Mouse (Mus musculus): ENCODE results near the gene Ifngr1. TPM values are rescaled to one million over a fixed set of nuclear protein-coding genes. Genes with fewer than 3 reads are reported as not detected.
"Not testable (repeated sequence)": the region's sequence is repeated elsewhere in the genome, so short reads cannot be mapped to it uniquely, and the experiment has no call there.

Gene Ifngr1
- total and polyA plus RNA-seq, 2 experiments from 2014 or later = 38.6 to 40.1 TPM

DNA sequence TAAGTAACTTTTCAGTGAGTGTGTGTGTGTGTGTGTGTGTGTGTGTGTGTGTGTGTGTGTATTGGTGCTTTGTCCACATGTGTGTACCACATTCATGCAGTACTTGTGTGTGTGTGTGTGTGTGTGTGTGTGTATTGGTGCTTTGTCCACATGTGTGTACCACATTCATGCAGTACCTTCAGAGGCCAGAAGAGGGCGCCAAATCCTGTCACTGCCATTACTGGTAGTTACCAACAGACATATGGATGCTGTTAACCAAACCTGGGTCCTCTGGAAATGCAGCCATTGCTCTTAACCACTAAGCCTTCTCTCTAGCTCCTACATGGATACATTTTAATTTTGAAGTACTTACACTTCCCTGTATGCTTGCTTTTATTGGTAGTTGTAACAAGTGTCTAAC is 9.8 kb downstream of the Ifngr1 start:
- ATAC-seq (ENCODE audit: insufficient read depth, low read depth); H3K27me3 ChIP-seq (ENCODE audit: control insufficient read depth, insufficient read depth, low read length); H3K4me1 ChIP-seq (ENCODE audit: control insufficient read depth, insufficient read depth); H3K27ac ChIP-seq (ENCODE audit: low read depth); H3K9ac ChIP-seq (replicated peaks; ENCODE audit: low read depth, low read length); H3K4me2 ChIP-seq (ENCODE audit: low read depth, low read length); H3K4me3 ChIP-seq (ENCODE audit: low read depth, low read length); DNase-seq (ENCODE audit: low spot score); H3K9me3 ChIP-seq (replicated peaks; ENCODE audit: control insufficient read depth, low read length): not testable (repeated sequence)
- WGBS = 41% methylated on average over 1 of the region's 1 CpGs
- H3K36me3 ChIP-seq (replicated peaks; ENCODE audit: control insufficient read depth, insufficient read depth, low read length) = peaks cover 90% of the 10 kb centered on the region
- peak; percentile 47; the same call in 1 of the 2 replicates for TF ChIP-seq CTCF (IDR thresholded peaks at IDR 0.05; ENCODE audit: low read depth)

DNA sequence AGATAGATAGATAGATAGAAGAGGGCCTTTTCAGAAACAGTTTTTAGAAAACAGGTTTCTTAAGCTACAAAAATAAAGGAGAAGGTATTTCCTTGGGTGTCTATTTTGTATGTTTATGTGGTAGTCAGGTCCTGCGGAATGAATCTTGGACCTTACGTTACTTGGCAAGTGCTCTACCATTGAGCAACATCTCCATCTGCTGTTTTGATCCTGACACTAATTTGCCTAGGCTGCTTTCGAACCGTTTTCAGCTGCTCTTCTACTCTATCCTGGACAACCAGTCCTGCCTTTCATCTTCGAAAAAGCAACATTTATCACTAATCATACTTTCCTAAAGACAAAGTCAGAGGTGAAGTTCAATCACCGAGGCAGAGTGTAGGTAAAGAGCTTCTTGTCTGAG is 11.5 kb downstream of the Ifngr1 start:
- Histone ChIP-seq H3K36me3 (replicated peaks; ENCODE audit: control insufficient read depth, insufficient read depth, low read length) (peaks cover 96% of the 10 kb centered on the region), H3K27me3 (ENCODE audit: control insufficient read depth, insufficient read depth, low read length) (no peaks in the 10 kb centered on the region), H3K9ac (replicated peaks; ENCODE audit: low read depth, low read length) (no peak overlapping the region), H3K4me3 (ENCODE audit: low read depth, low read length) (no peak overlapping the region), H3K27ac (ENCODE audit: low read depth) (no peak overlapping the region), H3K4me1 (ENCODE audit: control insufficient read depth, insufficient read depth) (no peaks in the 10 kb centered on the region), H3K4me2 (ENCODE audit: low read depth, low read length) (no peak overlapping the region), H3K9me3 (replicated peaks; ENCODE audit: control insufficient read depth, low read length) (no peaks in the 10 kb centered on the region)
- TF ChIP-seq CTCF (IDR thresholded peaks at IDR 0.05; ENCODE audit: low read depth) (no peak), EP300 (IDR thresholded peaks at IDR 0.05; ENCODE audit: low read depth) (no peak)
- DNase-seq (ENCODE audit: low spot score) (no peak), ATAC-seq (ENCODE audit: insufficient read depth, low read depth) (no peak)
- 92% methylated on average over 6 of the region's 6 CpGs for WGBS

DNA sequence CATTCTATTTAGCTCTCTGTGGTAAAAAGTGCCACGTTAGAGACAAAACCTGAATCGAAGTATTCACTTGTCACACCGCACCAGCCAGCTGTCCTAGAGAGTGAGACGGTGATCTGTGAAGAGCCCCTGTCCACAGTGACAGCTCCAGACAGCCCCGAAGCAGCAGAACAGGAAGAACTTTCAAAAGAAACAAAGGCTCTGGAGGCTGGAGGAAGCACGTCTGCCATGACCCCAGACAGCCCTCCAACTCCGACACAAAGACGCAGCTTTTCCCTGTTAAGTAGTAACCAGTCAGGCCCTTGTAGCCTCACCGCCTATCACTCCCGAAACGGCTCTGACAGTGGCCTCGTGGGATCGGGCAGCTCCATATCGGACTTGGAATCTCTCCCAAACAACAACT is 17.4 kb downstream of the Ifngr1 start:
- H3K4me2 ChIP-seq (ENCODE audit: low read depth, low read length) = no peak overlapping the region
- no peak overlapping the region for H3K4me3 ChIP-seq (ENCODE audit: low read depth, low read length)
- H3K4me1 ChIP-seq (ENCODE audit: control insufficient read depth, insufficient read depth) = peaks cover 14% of the 10 kb centered on the region
- no peak for DNase-seq (ENCODE audit: low spot score)
- no peak overlapping the region for H3K9ac ChIP-seq (replicated peaks; ENCODE audit: low read depth, low read length)
- no peak for TF ChIP-seq EP300 (IDR thresholded peaks at IDR 0.05; ENCODE audit: low read depth)
- TF ChIP-seq CTCF (IDR thresholded peaks at IDR 0.05; ENCODE audit: low read depth) = no peak
- H3K36me3 ChIP-seq (replicated peaks; ENCODE audit: control insufficient read depth, insufficient read depth, low read length) = peaks cover 63% of the 10 kb centered on the region
- no peak overlapping the region; the same call in 1 of the 2 replicates for H3K27ac ChIP-seq (ENCODE audit: low read depth)
- WGBS = 46% methylated on average over 14 of the region's 14 CpGs
- H3K27me3 ChIP-seq (ENCODE audit: control insufficient read depth, insufficient read depth, low read length) = no peaks in the 10 kb centered on the region
- no peak for ATAC-seq (ENCODE audit: insufficient read depth, low read depth)
- H3K9me3 ChIP-seq (replicated peaks; ENCODE audit: control insufficient read depth, low read length) = no peaks in the 10 kb centered on the region

DNA sequence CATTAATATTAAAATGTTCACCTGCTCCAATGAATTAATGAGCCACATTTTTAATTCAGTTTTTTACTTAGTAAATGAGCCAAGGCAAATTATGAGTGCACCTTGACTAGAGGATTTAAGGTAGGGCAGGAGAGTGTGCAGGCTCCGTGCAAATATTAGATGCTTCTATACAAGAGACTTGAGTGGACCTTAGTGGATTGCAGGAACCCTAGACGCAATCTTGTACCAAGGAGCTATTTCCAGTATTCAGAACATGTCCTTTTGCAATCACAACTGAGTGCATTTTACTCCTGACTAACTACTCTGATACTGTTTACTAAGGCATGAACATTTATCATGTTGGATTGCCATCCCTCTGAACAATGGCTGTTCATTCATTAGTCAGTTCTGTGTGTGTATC is 19.9 kb downstream of the Ifngr1 start:
- Histone ChIP-seq H3K4me1 (ENCODE audit: control insufficient read depth, insufficient read depth) (peaks cover 19% of the 10 kb centered on the region), H3K27me3 (ENCODE audit: control insufficient read depth, insufficient read depth, low read length) (no peaks in the 10 kb centered on the region), H3K9ac (replicated peaks; ENCODE audit: low read depth, low read length) (no peak overlapping the region), H3K36me3 (replicated peaks; ENCODE audit: control insufficient read depth, insufficient read depth, low read length) (peaks cover 38% of the 10 kb centered on the region), H3K9me3 (replicated peaks; ENCODE audit: control insufficient read depth, low read length) (no peaks in the 10 kb centered on the region), H3K4me2 (ENCODE audit: low read depth, low read length) (no peak overlapping the region), H3K27ac (ENCODE audit: low read depth) (no peak overlapping the region), H3K4me3 (ENCODE audit: low read depth, low read length) (no peak overlapping the region)
- 34% methylated on average over 2 of the region's 2 CpGs for WGBS
- no peak for TF ChIP-seq EP300 (IDR thresholded peaks at IDR 0.05; ENCODE audit: low read depth)
- TF ChIP-seq CTCF (IDR thresholded peaks at IDR 0.05; ENCODE audit: low read depth) = no peak
- ATAC-seq (ENCODE audit: insufficient read depth, low read depth) (no peak), DNase-seq (ENCODE audit: low spot score) (no peak)

DNA sequence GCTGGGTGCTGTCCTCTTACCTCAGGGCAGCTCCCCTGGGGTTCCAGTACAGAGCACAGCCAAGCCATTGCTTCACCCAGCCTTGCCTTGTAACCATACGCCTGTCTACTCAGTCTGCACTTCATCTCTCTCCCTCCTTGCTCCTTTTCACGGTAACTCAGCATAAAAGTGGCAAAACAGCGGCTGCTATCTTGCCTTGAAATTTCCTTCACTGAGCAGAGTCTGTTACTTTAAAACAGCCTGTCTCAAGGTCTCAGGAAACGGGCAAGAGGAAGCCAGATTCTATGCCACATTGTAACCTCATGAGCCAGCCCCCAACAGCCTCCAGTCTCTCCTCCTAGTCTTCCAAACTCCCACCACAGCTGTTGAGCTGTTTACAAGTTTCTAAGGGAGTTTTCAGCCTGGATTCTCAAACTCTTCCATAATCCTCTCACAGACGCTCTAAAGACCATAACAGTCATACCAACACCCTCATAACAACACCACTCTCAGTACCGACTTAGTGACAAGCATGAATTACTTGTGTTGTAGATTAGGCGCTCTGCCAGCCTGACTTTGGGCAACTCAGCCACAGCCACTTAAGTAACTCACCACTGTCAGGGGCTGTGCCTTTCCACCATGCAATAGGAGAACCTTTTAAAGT is 21.5 kb downstream of the Ifngr1 start:
- Histone ChIP-seq H3K27me3 (ENCODE audit: control insufficient read depth, insufficient read depth, low read length) (no peaks in the 10 kb centered on the region), H3K4me2 (ENCODE audit: low read depth, low read length) (peak overlapping the region; percentile 33), H3K4me3 (ENCODE audit: low read depth, low read length) (no peak overlapping the region), H3K27ac (ENCODE audit: low read depth) (peak overlapping the region; percentile 45), H3K9ac (replicated peaks; ENCODE audit: low read depth, low read length) (no peak overlapping the region), H3K9me3 (replicated peaks; ENCODE audit: control insufficient read depth, low read length) (no peaks in the 10 kb centered on the region), H3K36me3 (replicated peaks; ENCODE audit: control insufficient read depth, insufficient read depth, low read length) (peaks cover 22% of the 10 kb centered on the region), H3K4me1 (ENCODE audit: control insufficient read depth, insufficient read depth) (peaks cover 19% of the 10 kb centered on the region)
- DNase-seq (ENCODE audit: low spot score) = peak; percentile 57
- ATAC-seq (ENCODE audit: insufficient read depth, low read depth) = peak; percentile 77
- TF ChIP-seq CTCF (IDR thresholded peaks at IDR 0.05; ENCODE audit: low read depth) = no peak
- no peak for TF ChIP-seq EP300 (IDR thresholded peaks at IDR 0.05; ENCODE audit: low read depth)
- WGBS = 20% methylated on average over 7 of the region's 7 CpGs

DNA sequence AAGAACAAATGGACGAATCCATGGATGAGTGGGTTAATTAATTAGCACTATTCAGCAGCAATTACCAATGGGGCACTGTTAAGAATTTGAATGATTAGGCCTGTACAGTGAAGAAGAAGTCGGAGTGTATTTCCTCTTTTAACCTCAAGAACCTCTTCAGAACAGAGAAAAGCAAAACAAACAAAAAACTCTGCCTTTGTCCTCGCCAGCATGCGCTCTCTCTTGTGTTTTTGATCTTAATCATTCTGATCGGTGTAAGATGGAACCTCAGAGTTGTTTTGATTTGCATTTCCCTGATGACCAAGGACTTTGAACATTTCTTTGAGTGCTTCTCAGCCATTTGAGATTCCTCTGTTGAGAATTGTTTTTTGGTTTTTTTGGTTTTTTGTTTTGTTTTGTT is 28.0 kb downstream of the Ifngr1 start:
- DNase-seq (ENCODE audit: low spot score) (no peak), ATAC-seq (ENCODE audit: insufficient read depth, low read depth) (no peak)
- H3K4me3 ChIP-seq (ENCODE audit: low read depth, low read length) = no peak overlapping the region
- H3K4me1 ChIP-seq (ENCODE audit: control insufficient read depth, insufficient read depth) = 0 out of 2 replicates have a peak, but pooled peaks cover 4% of the 10 kb centered on the region
- 68% methylated on average over 5 of the region's 5 CpGs for WGBS
- no peak overlapping the region for H3K4me2 ChIP-seq (ENCODE audit: low read depth, low read length)
- TF ChIP-seq EP300 (IDR thresholded peaks at IDR 0.05; ENCODE audit: low read depth) = no peak
- TF ChIP-seq CTCF (IDR thresholded peaks at IDR 0.05; ENCODE audit: low read depth) = no peak
- H3K9ac ChIP-seq (replicated peaks; ENCODE audit: low read depth, low read length) = no peak overlapping the region
- H3K27me3 ChIP-seq (ENCODE audit: control insufficient read depth, insufficient read depth, low read length) = no peaks in the 10 kb centered on the region
- no peaks in the 10 kb centered on the region for H3K36me3 ChIP-seq (replicated peaks; ENCODE audit: control insufficient read depth, insufficient read depth, low read length)
- no peak overlapping the region for H3K27ac ChIP-seq (ENCODE audit: low read depth)
- no peaks in the 10 kb centered on the region for H3K9me3 ChIP-seq (replicated peaks; ENCODE audit: control insufficient read depth, low read length)

All from heart, postnatal 0 days (tissue).